13 mouse cellular contexts compared by ENCODE assay signal in genomic region chr7:89478490-89478889, GRCm38 (mm10). TPM values are rescaled to one million over a fixed set of nuclear protein-coding genes. Genes with fewer than 3 reads are reported as not detected.
DNase-seq lines count a peak whose midpoint lies in the region; ATAC-seq and TF ChIP-seq lines count a peak whose summit lies in the region.
"Had no signal": no experiment of that assay in that cellular context is flagged by ENCODE, and none has a peak within 500 bp of the region (broad histone marks: within the 10 kb centered on the region; RNA-seq: fewer than 3 reads in every experiment).

No protein-coding gene starts in this region.

- no peak overlapping the region for H3K4me3 ChIP-seq in cerebellum, adult 2 months (replicated peaks; ENCODE audit: insufficient read depth, low read depth, low read length)
- no peak overlapping the region for H3K4me3 ChIP-seq in hindbrain, embryonic 11.5 days (ENCODE audit: low read depth, low read length)
- no peak overlapping the region for H3K4me3 ChIP-seq in hindbrain, embryonic 10.5 days
- no peak overlapping the region for H3K4me3 ChIP-seq in midbrain, embryonic 15.5 days
- no peak overlapping the region for H3K4me3 ChIP-seq in midbrain, embryonic 14.5 days (replicated peaks; ENCODE audit: low read depth, low read length)
- H3K4me3 ChIP-seq in stomach, postnatal 0 days (ENCODE audit: low read depth, low read length) = no peak overlapping the region
- H3K4me3 ChIP-seq: erythroblast, embryonic 14.5 days had no signal

- H3K9ac ChIP-seq in hindbrain, embryonic 11.5 days (ENCODE audit: low read depth, low read length) = no peak overlapping the region
- no peak overlapping the region for H3K9ac ChIP-seq in midbrain, embryonic 15.5 days
- no peak overlapping the region for H3K9ac ChIP-seq in midbrain, embryonic 14.5 days (replicated peaks; ENCODE audit: low read length)
- H3K9ac ChIP-seq in stomach, postnatal 0 days (ENCODE audit: low read length) = no peak overlapping the region

- TF ChIP-seq EP300 in stomach, postnatal 0 days (optimal IDR thresholded peaks at IDR 0.05) = no peak

- H3K9me3 ChIP-seq in hindbrain, embryonic 11.5 days (ENCODE audit: control insufficient read depth, low read length) = no peaks in the 10 kb centered on the region
- no peaks in the 10 kb centered on the region for H3K9me3 ChIP-seq in hindbrain, embryonic 10.5 days
- H3K9me3 ChIP-seq in midbrain, embryonic 15.5 days = no peaks in the 10 kb centered on the region
- no peaks in the 10 kb centered on the region for H3K9me3 ChIP-seq in midbrain, embryonic 14.5 days (ENCODE audit: control insufficient read depth, low read length)
- H3K9me3 ChIP-seq in stomach, postnatal 0 days (ENCODE audit: control insufficient read depth, low read length) = no peaks in the 10 kb centered on the region

- 77% methylated on average over 2 of the region's 2 CpGs for WGBS in cerebellum, adult 2 months
- 96% methylated on average over 2 of the region's 2 CpGs for WGBS in hindbrain, embryonic 11.5 days
- 88% methylated on average over 2 of the region's 2 CpGs for WGBS in hindbrain, embryonic 10.5 days
- WGBS in midbrain, embryonic 15.5 days = 87% methylated on average over 2 of the region's 2 CpGs
- WGBS in midbrain, embryonic 14.5 days = 88% methylated on average over 2 of the region's 2 CpGs
- WGBS in stomach, postnatal 0 days = 67% methylated on average over 2 of the region's 2 CpGs

- peak; percentile 41; the same call in 1 of the 2 replicates for ATAC-seq in hindbrain, embryonic 11.5 days (ENCODE audit: low FRiP score)
- ATAC-seq in midbrain, embryonic 15.5 days (replicated peaks) = 0 out of 2 replicates have a peak, but pooled peaks have one; percentile 34
- ATAC-seq in midbrain, embryonic 14.5 days (ENCODE audit: low FRiP score, low TSS enrichment) = no peak
- ATAC-seq in stomach, postnatal 0 days (ENCODE audit: low FRiP score, low TSS enrichment) = peak; percentile 61

- H3K4me1 ChIP-seq in cerebellum, adult 2 months (ENCODE audit: control insufficient read depth, insufficient read depth, low read length) = no peaks in the 10 kb centered on the region
- H3K4me1 ChIP-seq in hindbrain, embryonic 11.5 days (replicated peaks; ENCODE audit: control insufficient read depth, insufficient read depth, low read length) = no peaks in the 10 kb centered on the region
- peaks cover 4% of the 10 kb centered on the region; the same call in 1 of the 2 replicates for H3K4me1 ChIP-seq in hindbrain, embryonic 10.5 days (replicated peaks)
- H3K4me1 ChIP-seq in midbrain, embryonic 15.5 days = no peaks in the 10 kb centered on the region
- no peaks in the 10 kb centered on the region for H3K4me1 ChIP-seq in midbrain, embryonic 14.5 days (ENCODE audit: control insufficient read depth, insufficient read depth, low read length)
- H3K4me1 ChIP-seq in stomach, postnatal 0 days (replicated peaks; ENCODE audit: control insufficient read depth, insufficient read depth) = 0 out of 2 replicates have a peak, but pooled peaks cover 4% of the 10 kb centered on the region

- H3K27me3 ChIP-seq in cerebellum, adult 2 months (ENCODE audit: control insufficient read depth, insufficient read depth, low read length) = no peaks in the 10 kb centered on the region
- no peaks in the 10 kb centered on the region for H3K27me3 ChIP-seq in hindbrain, embryonic 11.5 days (ENCODE audit: control insufficient read depth, insufficient read depth, low read length)
- peaks cover 3% of the 10 kb centered on the region; the same call in 1 of the 2 replicates for H3K27me3 ChIP-seq in hindbrain, embryonic 10.5 days (ENCODE audit: insufficient read depth, poor library complexity, severe bottlenecking)
- no peaks in the 10 kb centered on the region for H3K27me3 ChIP-seq in midbrain, embryonic 15.5 days (replicated peaks)
- H3K27me3 ChIP-seq in midbrain, embryonic 14.5 days (ENCODE audit: control insufficient read depth, insufficient read depth, low read length) = no peaks in the 10 kb centered on the region
- H3K27me3 ChIP-seq in stomach, postnatal 0 days (ENCODE audit: control insufficient read depth, insufficient read depth, low read length) = no peaks in the 10 kb centered on the region

- no peak overlapping the region for H3K27ac ChIP-seq in cerebellum, adult 2 months (ENCODE audit: insufficient read depth, low read length)
- H3K27ac ChIP-seq in hindbrain, embryonic 11.5 days (ENCODE audit: low read depth, low read length) = no peak overlapping the region
- H3K27ac ChIP-seq in hindbrain, embryonic 10.5 days = no peak overlapping the region
- H3K27ac ChIP-seq in midbrain, embryonic 15.5 days = no peak overlapping the region
- H3K27ac ChIP-seq in midbrain, embryonic 14.5 days (replicated peaks; ENCODE audit: low read depth, low read length) = no peak overlapping the region
- no peak overlapping the region for H3K27ac ChIP-seq in stomach, postnatal 0 days (replicated peaks)

- DNase-seq in cerebellum, postnatal 10 days = peak; percentile 40 to 44
- no peak for DNase-seq in cerebellum, adult 2 months
- no peak for DNase-seq in hindbrain, embryonic 11.5 days (ENCODE audit: low spot score)
- no peak for DNase-seq in hindbrain, embryonic 10.5 days (ENCODE audit: low spot score)
- no peak for DNase-seq in midbrain, embryonic 14.5 days
- peak; percentile 16 for DNase-seq in stomach, postnatal 0 days (ENCODE audit: low spot score)
- DNase-seq in layer of hippocampus, adult 8-10 months (ENCODE audit: low spot score in 2 of 2) = no peak
- DNase-seq: adrenal gland, postnatal 14 days; layer of hippocampus, adult 9-11 months; left cerebral cortex, postnatal 4 days; thymus, adult 18-20 months had no signal

- TF ChIP-seq POLR2A in cerebellum, adult 2 months (IDR thresholded peaks at IDR 0.05; ENCODE audit: borderline replicate concordance, insufficient read depth, low read length) = no peak

- TF ChIP-seq CTCF in cerebellum, adult 2 months (IDR thresholded peaks at IDR 0.05; ENCODE audit: borderline replicate concordance, insufficient read depth, low read depth, low read length) = no peak
- no peak for TF ChIP-seq CTCF in stomach, postnatal 0 days (IDR thresholded peaks at IDR 0.05; ENCODE audit: low read depth)

- H3K36me3 ChIP-seq in hindbrain, embryonic 11.5 days (ENCODE audit: control insufficient read depth, insufficient read depth, low read length) = no peaks in the 10 kb centered on the region
- no peaks in the 10 kb centered on the region for H3K36me3 ChIP-seq in hindbrain, embryonic 10.5 days
- no peaks in the 10 kb centered on the region for H3K36me3 ChIP-seq in midbrain, embryonic 15.5 days (replicated peaks)
- H3K36me3 ChIP-seq in midbrain, embryonic 14.5 days (ENCODE audit: control insufficient read depth, insufficient read depth, low read length) = no peaks in the 10 kb centered on the region
- H3K36me3 ChIP-seq in stomach, postnatal 0 days (ENCODE audit: control insufficient read depth, insufficient read depth, low read length) = no peaks in the 10 kb centered on the region

- H3K4me2 ChIP-seq in hindbrain, embryonic 11.5 days (replicated peaks; ENCODE audit: low read depth, low read length) = no peak overlapping the region
- H3K4me2 ChIP-seq in midbrain, embryonic 15.5 days = no peak overlapping the region
- H3K4me2 ChIP-seq in midbrain, embryonic 14.5 days (ENCODE audit: low read length) = no peak overlapping the region
- no peak overlapping the region for H3K4me2 ChIP-seq in stomach, postnatal 0 days (replicated peaks; ENCODE audit: low read depth)

RNA-seq across cellular contexts. Expression of gene Prss23, which starts 48.5 kb away (rescaled TPM):
- polyA plus RNA-seq in cerebellum, adult 2 months (2012; rRNA removed) = 10.9 and 13.6 TPM in 2 replicates
- polyA plus RNA-seq in hindbrain, embryonic 11.5 days (2014; fragmentation: Nextera tagmentation; extraction: Ambion mirVana) = 22.1 and 25.1 TPM in 2 replicates
- 23.6 and 25.3 TPM in 2 replicates for polyA plus RNA-seq in hindbrain, embryonic 10.5 days (2016; fragmentation: Nextera tagmentation; extraction: Ambion mirVana)
- polyA plus RNA-seq in midbrain, embryonic 15.5 days (2015; fragmentation: Nextera tagmentation; extraction: Ambion mirVana) = 12.0 and 12.6 TPM in 2 replicates
- 6.5 and 12.3 TPM in 2 replicates for polyA plus RNA-seq in midbrain, embryonic 14.5 days (2014; fragmentation: Nextera tagmentation; extraction: Ambion mirVana)
- 58.3 and 67.7 TPM in 2 replicates for polyA plus RNA-seq in stomach, postnatal 0 days (2015; fragmentation: Nextera tagmentation; extraction: Ambion mirVana)
- total RNA-seq in layer of hippocampus, adult 8-10 months (2022) = 10 to 100 TPM; 13.2 to 19.0 (median 14.2) TPM
- polyA plus RNA-seq: erythroblast, embryonic 14.5 days had no signal

Comparison
In these comparisons a context has a peak if more than half of its experiments do, and no peak if none do; other contexts are left out.
1. DNase-seq: peak in cerebellum, postnatal 10 days (2 of 2) and stomach, postnatal 0 days (single experiment); none in cerebellum, adult 2 months (0 of 2), hindbrain, embryonic 11.5 days (single experiment), hindbrain, embryonic 10.5 days (single experiment), midbrain, embryonic 14.5 days (single experiment) and layer of hippocampus, adult 8-10 months (0 of 2).